Comparison of ENCODE assay signal across 20 mouse cellular contexts in genomic region chr1:179487990-179488389, GRCm38 (mm10). TPM values are rescaled to one million over a fixed set of nuclear protein-coding genes. Genes with fewer than 3 reads are reported as not detected.
DNase-seq lines count a peak whose midpoint lies in the region; ATAC-seq and TF ChIP-seq lines count a peak whose summit lies in the region.
"Had no signal": no experiment of that assay in that cellular context is flagged by ENCODE, and none has a peak within 500 bp of the region (broad histone marks: within the 10 kb centered on the region; RNA-seq: fewer than 3 reads in every experiment).

No protein-coding gene starts in this region.

- H3K9me3 ChIP-seq in embryonic facial prominence, embryonic 12.5 days, result no peaks in the 10 kb centered on the region
- no peaks in the 10 kb centered on the region for H3K9me3 ChIP-seq in embryonic facial prominence, embryonic 10.5 days
- H3K9me3 ChIP-seq in heart, embryonic 15.5 days (replicated peaks), result no peaks in the 10 kb centered on the region
- no peaks in the 10 kb centered on the region for H3K9me3 ChIP-seq in midbrain, postnatal 0 days (ENCODE audit: low read length)
- no peaks in the 10 kb centered on the region for H3K9me3 ChIP-seq in midbrain, embryonic 15.5 days
- no peaks in the 10 kb centered on the region for H3K9me3 ChIP-seq in intestine, postnatal 0 days (ENCODE audit: control insufficient read depth)
- H3K9me3 ChIP-seq: forebrain, embryonic 15.5 days; liver, embryonic 13.5 days; midbrain, embryonic 12.5 days had no signal

- no peak overlapping the region for H3K4me3 ChIP-seq in embryonic facial prominence, embryonic 12.5 days
- H3K4me3 ChIP-seq in embryonic facial prominence, embryonic 10.5 days, result no peak overlapping the region
- no peak overlapping the region for H3K4me3 ChIP-seq in heart, embryonic 15.5 days
- no peak overlapping the region for H3K4me3 ChIP-seq in midbrain, postnatal 0 days (ENCODE audit: low read depth, low read length)
- no peak overlapping the region for H3K4me3 ChIP-seq in midbrain, embryonic 15.5 days
- no peak overlapping the region for H3K4me3 ChIP-seq in intestine, postnatal 0 days (ENCODE audit: low read depth, low read length)
- H3K4me3 ChIP-seq: forebrain, embryonic 15.5 days; limb, embryonic 13.5 days; liver, embryonic 13.5 days; midbrain, embryonic 12.5 days had no signal

- 0 out of 2 replicates have a peak, but pooled peaks cover 7% of the 10 kb centered on the region for H3K4me1 ChIP-seq in embryonic facial prominence, embryonic 12.5 days
- peaks cover 12% of the 10 kb centered on the region for H3K4me1 ChIP-seq in embryonic facial prominence, embryonic 10.5 days
- H3K4me1 ChIP-seq in heart, embryonic 15.5 days (replicated peaks), result peaks cover 21% of the 10 kb centered on the region
- H3K4me1 ChIP-seq in midbrain, postnatal 0 days (ENCODE audit: insufficient read depth, low read length), result no peaks in the 10 kb centered on the region
- H3K4me1 ChIP-seq in midbrain, embryonic 15.5 days, result 0 out of 2 replicates have a peak, but pooled peaks cover 2% of the 10 kb centered on the region
- H3K4me1 ChIP-seq in intestine, postnatal 0 days (replicated peaks; ENCODE audit: control insufficient read depth, insufficient read depth, low read length), result no peaks in the 10 kb centered on the region
- H3K4me1 ChIP-seq: forebrain, embryonic 15.5 days had no signal

- no peaks in the 10 kb centered on the region for H3K36me3 ChIP-seq in embryonic facial prominence, embryonic 12.5 days
- no peaks in the 10 kb centered on the region for H3K36me3 ChIP-seq in embryonic facial prominence, embryonic 10.5 days (replicated peaks)
- no peaks in the 10 kb centered on the region for H3K36me3 ChIP-seq in heart, embryonic 15.5 days
- no peaks in the 10 kb centered on the region for H3K36me3 ChIP-seq in midbrain, postnatal 0 days (ENCODE audit: insufficient read depth, low read length)
- no peaks in the 10 kb centered on the region for H3K36me3 ChIP-seq in midbrain, embryonic 15.5 days (replicated peaks)
- H3K36me3 ChIP-seq in intestine, postnatal 0 days (ENCODE audit: control insufficient read depth, insufficient read depth), result no peaks in the 10 kb centered on the region
- H3K36me3 ChIP-seq: forebrain, embryonic 15.5 days; limb, embryonic 13.5 days; midbrain, embryonic 12.5 days had no signal

- WGBS in embryonic facial prominence, embryonic 12.5 days, result 57% methylated on average over 5 of the region's 5 CpGs
- 73% methylated on average over 5 of the region's 5 CpGs for WGBS in embryonic facial prominence, embryonic 10.5 days
- WGBS in heart, embryonic 15.5 days, result 27% methylated on average over 5 of the region's 5 CpGs
- WGBS in midbrain, postnatal 0 days, result 55% methylated on average over 5 of the region's 5 CpGs
- WGBS in midbrain, embryonic 15.5 days, result 66% methylated on average over 5 of the region's 5 CpGs
- WGBS in intestine, postnatal 0 days, result 54% methylated on average over 5 of the region's 5 CpGs

- H3K27me3 ChIP-seq in embryonic facial prominence, embryonic 12.5 days, result no peaks in the 10 kb centered on the region
- no peaks in the 10 kb centered on the region for H3K27me3 ChIP-seq in embryonic facial prominence, embryonic 10.5 days (replicated peaks; ENCODE audit: low read depth, poor library complexity, severe bottlenecking)
- H3K27me3 ChIP-seq in heart, embryonic 15.5 days, result no peaks in the 10 kb centered on the region
- H3K27me3 ChIP-seq in midbrain, postnatal 0 days (ENCODE audit: insufficient read depth, low read length), result no peaks in the 10 kb centered on the region
- H3K27me3 ChIP-seq in midbrain, embryonic 15.5 days (replicated peaks), result no peaks in the 10 kb centered on the region
- no peaks in the 10 kb centered on the region for H3K27me3 ChIP-seq in intestine, postnatal 0 days (replicated peaks; ENCODE audit: control insufficient read depth, insufficient read depth, low read length)
- H3K27me3 ChIP-seq: forebrain, embryonic 15.5 days; limb, embryonic 13.5 days; liver, embryonic 13.5 days; midbrain, embryonic 12.5 days had no signal

- H3K9ac ChIP-seq in embryonic facial prominence, embryonic 12.5 days, result no peak overlapping the region
- no peak overlapping the region for H3K9ac ChIP-seq in heart, embryonic 15.5 days
- H3K9ac ChIP-seq in midbrain, postnatal 0 days (replicated peaks; ENCODE audit: low read length, poor library complexity, severe bottlenecking), result no peak overlapping the region
- H3K9ac ChIP-seq in midbrain, embryonic 15.5 days, result no peak overlapping the region
- H3K9ac ChIP-seq in intestine, postnatal 0 days (ENCODE audit: low read depth, low read length), result no peak overlapping the region
- H3K9ac ChIP-seq: forebrain, embryonic 15.5 days; limb, embryonic 13.5 days; liver, embryonic 13.5 days; lung, embryonic 14.5 days; midbrain, embryonic 12.5 days had no signal

- no peak for DNase-seq in embryonic facial prominence, embryonic 10.5 days (ENCODE audit: low spot score)
- no peak for DNase-seq in heart, adult 18-20 months
- DNase-seq in midbrain, postnatal 0 days (ENCODE audit: low spot score), result peak; percentile 35
- no peak for DNase-seq in cerebellum, adult 9-10 months
- DNase-seq: adrenal gland, adult 8-10 months; cerebellum, adult 9-11 months; kidney, adult 9 months; layer of hippocampus, postnatal 36 days; liver, embryonic 13.5 days; lung, embryonic 14.5 days; lung, postnatal 4 days; right cerebral cortex, adult 18-20 months; thymus, postnatal 14 days had no signal

- no peak for ATAC-seq in embryonic facial prominence, embryonic 12.5 days (ENCODE audit: insufficient number of reproducible peaks, insufficient read depth, low FRiP score, low TSS enrichment)
- no peak for ATAC-seq in heart, embryonic 15.5 days (replicated peaks; ENCODE audit: insufficient number of reproducible peaks, insufficient read depth, low FRiP score, low read depth)
- no peak for ATAC-seq in midbrain, postnatal 0 days (ENCODE audit: low FRiP score)
- ATAC-seq in midbrain, embryonic 15.5 days (replicated peaks), result no peak
- no peak for ATAC-seq in intestine, postnatal 0 days
- ATAC-seq: forebrain, embryonic 15.5 days had no signal

- no peak for TF ChIP-seq CTCF in midbrain, postnatal 0 days (IDR thresholded peaks at IDR 0.05)
- no peak for TF ChIP-seq CTCF in intestine, postnatal 0 days (IDR thresholded peaks at IDR 0.05; ENCODE audit: low read depth)

- no peak overlapping the region for H3K4me2 ChIP-seq in embryonic facial prominence, embryonic 12.5 days (replicated peaks)
- peak overlapping the region; percentile 40 for H3K4me2 ChIP-seq in heart, embryonic 15.5 days
- H3K4me2 ChIP-seq in midbrain, postnatal 0 days (ENCODE audit: low read depth, low read length, poor library complexity, severe bottlenecking), result no peak overlapping the region
- H3K4me2 ChIP-seq in midbrain, embryonic 15.5 days, result no peak overlapping the region
- H3K4me2 ChIP-seq in intestine, postnatal 0 days (replicated peaks; ENCODE audit: low read depth), result no peak overlapping the region
- H3K4me2 ChIP-seq: forebrain, embryonic 15.5 days; limb, embryonic 13.5 days; liver, embryonic 13.5 days; lung, embryonic 14.5 days; midbrain, embryonic 12.5 days had no signal

- H3K27ac ChIP-seq in embryonic facial prominence, embryonic 12.5 days, result peak overlapping the region; percentile 17; the same call in 1 of the 2 replicates
- H3K27ac ChIP-seq in embryonic facial prominence, embryonic 10.5 days (replicated peaks), result no peak overlapping the region
- H3K27ac ChIP-seq in heart, embryonic 15.5 days, result peak overlapping the region; percentile 41
- H3K27ac ChIP-seq in midbrain, postnatal 0 days (ENCODE audit: low read depth, low read length), result no peak overlapping the region
- H3K27ac ChIP-seq in midbrain, embryonic 15.5 days, result no peak overlapping the region
- no peak overlapping the region for H3K27ac ChIP-seq in intestine, postnatal 0 days (ENCODE audit: low read depth, low read length)
- H3K27ac ChIP-seq: forebrain, embryonic 15.5 days; limb, embryonic 13.5 days; liver, embryonic 13.5 days; midbrain, embryonic 12.5 days had no signal

RNA-seq across cellular contexts. Expression of gene Smyd3, which starts 29.9 kb away (rescaled TPM):
- 26.2 and 28.9 TPM in 2 replicates for polyA plus RNA-seq in embryonic facial prominence, embryonic 12.5 days (2016; fragmentation: Nextera tagmentation; extraction: Ambion mirVana)
- polyA plus RNA-seq in embryonic facial prominence, embryonic 10.5 days (2016; fragmentation: Nextera tagmentation; extraction: Ambion mirVana), result 20.7 and 21.5 TPM in 2 replicates
- 9.1 and 11.1 TPM in 2 replicates for polyA plus RNA-seq in heart, embryonic 15.5 days (2015; fragmentation: Nextera tagmentation; extraction: Ambion mirVana)
- total RNA-seq in heart, adult 18-20 months (2021), result 1 to 10 TPM; 7.5 to 8.3 TPM
- 15.8 and 24.4 TPM in 2 replicates for total RNA-seq in midbrain, postnatal 0 days (2014; rRNA removed)
- 23.1 and 28.4 TPM in 2 replicates for polyA plus RNA-seq in midbrain, postnatal 0 days (2015; fragmentation: Nextera tagmentation; extraction: Ambion mirVana)
- polyA plus RNA-seq in midbrain, embryonic 15.5 days (2015; fragmentation: Nextera tagmentation; extraction: Ambion mirVana), result 23.5 and 24.8 TPM in 2 replicates
- polyA plus RNA-seq in intestine, postnatal 0 days (2015; fragmentation: Nextera tagmentation; extraction: Ambion mirVana), result 11.3 and 12.2 TPM in 2 replicates

RNA-seq across cellular contexts. Expression of gene Tfb2m, which starts 58.1 kb away (rescaled TPM):
- polyA plus RNA-seq in embryonic facial prominence, embryonic 12.5 days (2016; fragmentation: Nextera tagmentation; extraction: Ambion mirVana), result 28.9 and 31.1 TPM in 2 replicates
- 25.1 and 28.1 TPM in 2 replicates for polyA plus RNA-seq in embryonic facial prominence, embryonic 10.5 days (2016; fragmentation: Nextera tagmentation; extraction: Ambion mirVana)
- polyA plus RNA-seq in heart, embryonic 15.5 days (2015; fragmentation: Nextera tagmentation; extraction: Ambion mirVana), result 19.8 and 27.9 TPM in 2 replicates
- total RNA-seq in heart, adult 18-20 months (2021), result 10 to 100 TPM; 69.8 to 76.6 TPM
- total RNA-seq in midbrain, postnatal 0 days (2014; rRNA removed), result 13.4 and 14.2 TPM in 2 replicates
- 29.5 and 31.1 TPM in 2 replicates for polyA plus RNA-seq in midbrain, postnatal 0 days (2015; fragmentation: Nextera tagmentation; extraction: Ambion mirVana)
- polyA plus RNA-seq in midbrain, embryonic 15.5 days (2015; fragmentation: Nextera tagmentation; extraction: Ambion mirVana), result 22.7 and 25.8 TPM in 2 replicates
- 19.1 and 21.8 TPM in 2 replicates for polyA plus RNA-seq in intestine, postnatal 0 days (2015; fragmentation: Nextera tagmentation; extraction: Ambion mirVana)

RNA-seq across cellular contexts. Expression of gene Cnst, which starts 58.2 kb away (rescaled TPM):
- polyA plus RNA-seq in embryonic facial prominence, embryonic 12.5 days (2016; fragmentation: Nextera tagmentation; extraction: Ambion mirVana), result 25.0 and 25.7 TPM in 2 replicates
- 21.0 and 21.6 TPM in 2 replicates for polyA plus RNA-seq in embryonic facial prominence, embryonic 10.5 days (2016; fragmentation: Nextera tagmentation; extraction: Ambion mirVana)
- polyA plus RNA-seq in heart, embryonic 15.5 days (2015; fragmentation: Nextera tagmentation; extraction: Ambion mirVana), result 16.6 and 18.3 TPM in 2 replicates
- 10 to 100 TPM; 43.9 to 47.2 TPM for total RNA-seq in heart, adult 18-20 months (2021)
- 35.8 and 36.8 TPM in 2 replicates for total RNA-seq in midbrain, postnatal 0 days (2014; rRNA removed)
- polyA plus RNA-seq in midbrain, postnatal 0 days (2015; fragmentation: Nextera tagmentation; extraction: Ambion mirVana), result 16.4 and 16.5 TPM in 2 replicates
- 28.8 and 30.2 TPM in 2 replicates for polyA plus RNA-seq in midbrain, embryonic 15.5 days (2015; fragmentation: Nextera tagmentation; extraction: Ambion mirVana)
- 8.4 and 9.4 TPM in 2 replicates for polyA plus RNA-seq in intestine, postnatal 0 days (2015; fragmentation: Nextera tagmentation; extraction: Ambion mirVana)

Comparison
In these comparisons a context has a peak if more than half of its experiments do, and no peak if none do; other contexts are left out.
1. H3K27ac ChIP-seq: peak in embryonic facial prominence, embryonic 12.5 days (single experiment) and heart, embryonic 15.5 days (single experiment); none in embryonic facial prominence, embryonic 10.5 days (single experiment), midbrain, postnatal 0 days (single experiment), midbrain, embryonic 15.5 days (single experiment) and intestine, postnatal 0 days (single experiment).